Mouse (Mus musculus): ENCODE measurements at regions not wholly inside any gene's neighbourhood (a gene's known extent, or its start where the extent isn't known, plus 50 kb on each side); places are given as distances from the start of the nearest gene placed in this dataset.

GRCm38 (mm10) chr4:22998994-22999393, 510.8 kb upstream of the Pou3f2 start:
- no peak for DNase-seq (ENCODE audit: low spot score)

GRCm38 (mm10) chr4:22997198-22997985, 509.2 kb upstream of the Pou3f2 start:
- no peak for DNase-seq (ENCODE audit: low spot score)

GRCm38 (mm10) chr4:22986763-22987468, 498.8 kb upstream of the Pou3f2 start:
- DNase-seq (ENCODE audit: low spot score), result no peak

GRCm38 (mm10) chr4:22973585-22974116, 485.5 kb upstream of the Pou3f2 start:
- no peak for DNase-seq (ENCODE audit: low spot score)

GRCm38 (mm10) chr4:22972784-22973584, 484.8 kb upstream of the Pou3f2 start:
- DNase-seq (ENCODE audit: low spot score), result no peak

GRCm38 (mm10) chr4:22971127-22971526, 483.0 kb upstream of the Pou3f2 start:
- no peak for DNase-seq (ENCODE audit: low spot score)

- no peak for DNase-seq (ENCODE audit: low spot score)
Observed at GRCm38 (mm10) chr4:22970495-22970894, 482.3 kb upstream of the Pou3f2 start.

GRCm38 (mm10) chr4:22949422-22949821, 461.3 kb upstream of the Pou3f2 start:
- no peak for DNase-seq (ENCODE audit: low spot score)

GRCm38 (mm10) chr4:22948880-22949279, 460.7 kb upstream of the Pou3f2 start:
- DNase-seq (ENCODE audit: low spot score), result no peak

- no peak for DNase-seq (ENCODE audit: low spot score)
Observed at GRCm38 (mm10) chr4:22946788-22947406, 458.7 kb upstream of the Pou3f2 start.

- no peak for DNase-seq (ENCODE audit: low spot score)
Observed at GRCm38 (mm10) chr4:22938302-22938701, 450.1 kb upstream of the Pou3f2 start.

- no peak for DNase-seq (ENCODE audit: low spot score)
Observed at GRCm38 (mm10) chr4:22924181-22924580, 436.0 kb upstream of the Pou3f2 start.

- DNase-seq (ENCODE audit: low spot score), result no peak
Observed at GRCm38 (mm10) chr4:22914886-22915285, 426.7 kb upstream of the Pou3f2 start.

- DNase-seq (ENCODE audit: low spot score), result no peak
Observed at GRCm38 (mm10) chr4:22892694-22893046, 404.5 kb upstream of the Pou3f2 start.

- no peak for DNase-seq (ENCODE audit: low spot score)
Observed at GRCm38 (mm10) chr4:22891974-22892693, 404.0 kb upstream of the Pou3f2 start.

- no peak for DNase-seq (ENCODE audit: low spot score)
Observed at GRCm38 (mm10) chr4:22880692-22881091, 392.5 kb upstream of the Pou3f2 start.

- DNase-seq (ENCODE audit: low spot score), result no peak
Observed at GRCm38 (mm10) chr4:22875392-22875791, 387.2 kb upstream of the Pou3f2 start.

GRCm38 (mm10) chr4:22836124-22836445, 347.9 kb upstream of the Pou3f2 start:
- no peak for DNase-seq (ENCODE audit: low spot score)

- no peak for DNase-seq (ENCODE audit: low spot score)
Observed at GRCm38 (mm10) chr4:22835381-22836123, 347.4 kb upstream of the Pou3f2 start.

GRCm38 (mm10) chr4:22833851-22834440, 345.8 kb upstream of the Pou3f2 start:
- DNase-seq (ENCODE audit: low spot score), result no peak
